Mouse (Mus musculus) WW6 (cell line): ENCODE measurements around the gene Meaf6.
A peak's percentile ranks its signal among the peaks of the same experiment; 100 is the strongest.

ENCODE experiments used
- DNase-seq: peaks from one replicate; pipeline ENCODE4 v3.0.0-alpha.2; 2013; ENCODE audit warnings: low read depth, low spot score

Gene Meaf6

DNA sequence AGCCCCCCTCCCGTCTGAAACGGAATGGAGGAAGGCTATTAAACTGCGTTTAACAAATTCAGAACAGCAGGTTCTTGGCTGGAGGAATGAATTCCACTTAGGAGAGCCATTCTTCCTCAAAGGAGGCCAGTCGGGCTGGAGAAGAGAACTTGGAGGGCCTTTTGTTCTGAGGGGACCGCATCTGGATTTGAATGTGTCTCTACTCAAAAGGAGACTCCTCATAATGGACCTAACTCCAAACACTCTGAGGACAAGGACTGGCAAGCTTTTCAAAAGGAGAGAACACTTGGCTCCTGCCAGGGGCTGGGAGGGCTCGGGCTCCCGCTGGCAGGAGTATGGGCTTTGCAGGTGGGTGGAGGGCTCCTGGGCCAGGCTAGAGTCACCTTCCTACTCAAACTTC lies 59.7 kb downstream of the Meaf6 start:
- DNase-seq: no peak

- DNase-seq: no peak
Observed at GRCm38 (mm10) chr4:125145213-125145612, 60.3 kb downstream of the Meaf6 start.

DNA sequence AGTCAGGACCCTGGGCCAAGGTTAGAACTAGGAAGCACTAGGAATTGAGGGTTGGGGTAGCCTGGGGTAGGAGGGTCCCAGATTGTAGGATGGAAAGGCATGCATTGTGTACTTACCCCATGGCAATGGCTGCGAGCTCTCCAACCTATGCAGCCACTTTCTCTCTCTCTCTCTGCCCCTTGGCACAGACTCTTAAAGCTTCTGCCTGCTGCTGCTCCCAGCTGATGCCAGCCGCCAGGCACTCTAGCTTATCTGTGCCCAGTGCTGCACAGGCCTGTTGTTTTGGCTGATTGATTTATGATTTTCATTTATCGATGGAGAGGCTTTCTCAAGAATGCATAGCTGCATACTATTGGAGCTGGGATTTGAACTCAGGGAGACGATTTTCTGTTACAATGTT lies 63.0 kb downstream of the Meaf6 start:
- DNase-seq: no peak

DNA sequence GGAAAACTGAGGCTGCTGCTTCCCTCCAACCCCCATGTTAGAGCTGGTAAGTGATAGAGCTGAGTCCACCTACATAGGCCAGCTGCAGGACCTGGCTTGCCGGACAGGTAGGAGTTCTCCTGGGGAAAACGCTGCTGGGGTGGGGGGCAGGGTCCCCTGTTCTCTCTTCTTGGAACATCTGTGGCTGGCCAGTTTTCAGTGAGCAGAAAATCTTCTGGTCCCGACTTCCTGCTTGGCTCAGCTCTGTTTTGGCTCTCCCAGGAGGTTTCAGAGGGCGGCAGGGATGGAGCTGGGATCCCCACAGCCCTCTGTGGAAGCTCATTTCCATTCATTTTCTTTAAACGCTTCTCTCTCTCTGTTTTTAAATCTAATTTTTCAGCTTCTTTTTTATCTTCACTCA lies 64.5 kb downstream of the Meaf6 start:
- DNase-seq: no peak

DNA sequence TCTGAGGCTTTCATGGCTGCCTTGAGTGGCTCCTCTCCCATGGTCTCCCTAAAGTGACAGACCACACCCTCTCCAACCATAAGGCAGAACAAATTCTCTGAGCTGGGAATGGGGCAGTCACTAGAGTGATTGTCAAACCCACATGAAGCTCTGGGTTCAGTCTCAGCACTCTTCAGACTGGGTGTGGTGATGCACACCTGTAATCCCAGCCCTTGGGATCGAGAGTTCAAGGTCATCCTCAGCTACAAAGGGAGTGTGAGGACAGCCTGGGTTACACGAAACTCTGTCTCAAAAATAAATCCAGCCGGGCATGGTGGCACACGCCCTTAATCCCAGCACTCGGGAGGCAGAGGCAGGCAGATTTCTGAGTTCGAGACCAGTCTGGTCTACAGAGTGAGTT lies 67.5 kb downstream of the Meaf6 start:
- DNase-seq: no peak

DNA sequence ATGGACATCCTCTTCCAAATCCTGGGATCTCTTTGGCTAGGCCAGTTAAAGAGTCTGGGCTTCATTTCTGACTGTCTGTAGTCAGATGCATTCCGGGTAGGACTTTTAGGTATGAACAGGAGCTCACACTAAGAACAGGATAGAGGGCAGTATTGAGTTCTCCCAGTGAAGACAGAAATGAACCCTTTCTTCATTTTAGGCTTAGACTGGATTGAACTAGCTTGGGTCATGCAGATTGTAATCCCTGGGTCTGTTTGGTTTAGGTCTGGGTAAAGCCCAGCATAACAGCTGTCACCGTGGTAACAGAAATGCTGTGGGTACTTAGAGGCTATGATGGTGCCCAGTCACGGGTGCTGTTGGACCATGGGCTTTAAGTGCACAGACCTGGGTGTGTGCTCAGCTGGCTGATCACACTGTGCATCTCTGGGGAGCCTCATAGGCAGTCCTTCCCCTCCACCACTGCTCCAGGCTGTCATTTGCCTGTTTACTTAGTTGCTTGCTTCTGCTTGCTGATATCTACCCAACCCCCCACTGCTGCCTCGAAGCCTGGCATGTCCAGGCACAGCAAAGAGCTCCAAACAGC lies 68.8 kb downstream of the Meaf6 start:
- DNase-seq: no peak

GRCm38 (mm10) chr4:125155646-125156045 lies 70.7 kb downstream of the Meaf6 start:
- no peak for DNase-seq

GRCm38 (mm10) chr4:125157322-125157721 lies 72.4 kb downstream of the Meaf6 start:
- no peak for DNase-seq

- DNase-seq: no peak
Observed at GRCm38 (mm10) chr4:125158081-125158480, 73.1 kb downstream of the Meaf6 start.

DNA sequence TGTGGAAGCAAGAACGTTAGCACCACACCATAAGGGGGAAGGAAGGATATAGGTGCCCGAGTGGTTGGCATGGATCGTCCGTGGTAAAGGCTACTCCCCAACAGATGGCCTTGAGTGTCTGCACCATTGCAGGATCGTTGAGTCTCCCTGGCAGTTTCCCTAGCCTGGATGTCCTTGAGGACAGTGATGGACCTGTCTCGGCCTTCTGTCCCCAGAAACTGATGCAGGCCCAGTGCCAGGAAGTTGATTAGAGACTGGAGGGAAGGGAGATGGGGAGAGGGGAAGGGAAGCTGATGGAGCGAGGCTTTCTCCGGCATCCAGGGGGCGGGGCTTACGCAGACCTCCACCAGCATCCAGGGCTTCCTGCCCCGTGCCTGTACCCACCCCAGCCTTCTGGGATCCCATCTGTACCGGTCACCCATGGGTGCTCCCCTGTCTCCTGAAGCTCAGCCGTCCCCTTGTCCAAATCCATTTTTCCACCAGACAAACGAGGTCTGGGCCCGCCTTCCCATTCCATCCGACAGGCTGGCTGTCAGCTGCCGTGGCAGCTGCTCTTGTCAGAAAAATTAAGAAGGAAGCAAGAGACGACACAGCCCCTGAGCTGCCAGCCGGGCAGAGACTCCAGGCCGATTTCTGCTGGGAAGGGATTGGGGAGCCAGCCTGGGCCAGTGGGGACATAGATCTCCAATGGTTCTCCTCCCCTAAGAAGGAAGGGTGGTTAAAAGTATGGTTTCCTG lies 73.8 kb downstream of the Meaf6 start:
- DNase-seq: no peak

DNA sequence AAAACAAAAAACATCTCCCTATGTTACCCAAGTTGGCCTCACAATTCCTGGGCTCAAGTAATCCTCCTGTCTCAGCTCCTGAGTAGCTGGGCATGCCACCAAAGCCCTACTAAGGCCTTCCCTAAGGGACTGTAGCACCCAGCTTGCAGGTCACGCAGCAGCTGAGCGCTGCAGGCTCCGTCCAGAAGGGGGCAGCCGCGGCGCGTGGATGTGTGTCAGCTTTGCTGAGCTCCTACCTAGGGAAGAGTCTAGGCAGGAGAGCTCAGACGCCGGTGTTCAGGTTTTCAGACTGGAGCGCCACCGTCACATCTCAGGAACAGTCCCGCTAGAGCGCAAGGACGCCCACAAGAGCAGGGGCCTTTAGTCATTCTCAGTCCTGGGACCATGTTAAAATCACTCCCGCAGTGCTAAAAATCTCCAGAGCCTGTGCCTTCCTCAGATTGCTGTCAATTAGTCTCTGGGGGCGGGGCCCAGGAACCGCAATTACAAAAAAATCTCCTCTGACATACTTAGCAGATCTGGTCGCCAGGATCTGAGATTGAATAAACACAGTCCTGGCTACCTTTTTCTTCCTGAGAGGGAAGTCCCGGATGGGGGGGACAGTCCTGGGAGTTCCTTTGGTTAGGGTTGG lies 75.5 kb downstream of the Meaf6 start:
- peak; percentile 75 for DNase-seq

- no peak for DNase-seq
Observed at GRCm38 (mm10) chr4:125160951-125161331, 76.0 kb downstream of the Meaf6 start.

DNA sequence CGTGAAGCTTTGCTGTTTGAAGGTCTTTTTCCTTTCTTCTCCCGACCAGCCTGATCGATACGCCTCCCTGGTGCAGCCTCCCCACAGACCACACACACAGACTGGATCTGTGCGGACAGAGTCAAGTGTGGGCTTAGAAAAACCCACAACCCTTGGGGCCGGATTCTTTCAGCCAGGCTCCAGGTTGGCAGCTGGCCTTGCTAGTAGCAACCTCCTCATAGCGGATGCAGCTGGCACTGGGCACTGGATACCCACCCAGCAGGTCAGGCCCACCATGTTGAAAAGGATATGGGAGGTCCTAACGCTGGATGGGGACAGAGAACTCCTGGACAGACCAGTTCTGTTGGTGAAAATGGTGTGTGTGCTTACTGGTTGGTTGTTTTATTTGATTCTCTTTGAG lies 76.5 kb downstream of the Meaf6 start:
- no peak for DNase-seq

GRCm38 (mm10) chr4:125162701-125163100 lies 77.8 kb downstream of the Meaf6 start:
- no peak for DNase-seq
